In the genomic region with DNA sequence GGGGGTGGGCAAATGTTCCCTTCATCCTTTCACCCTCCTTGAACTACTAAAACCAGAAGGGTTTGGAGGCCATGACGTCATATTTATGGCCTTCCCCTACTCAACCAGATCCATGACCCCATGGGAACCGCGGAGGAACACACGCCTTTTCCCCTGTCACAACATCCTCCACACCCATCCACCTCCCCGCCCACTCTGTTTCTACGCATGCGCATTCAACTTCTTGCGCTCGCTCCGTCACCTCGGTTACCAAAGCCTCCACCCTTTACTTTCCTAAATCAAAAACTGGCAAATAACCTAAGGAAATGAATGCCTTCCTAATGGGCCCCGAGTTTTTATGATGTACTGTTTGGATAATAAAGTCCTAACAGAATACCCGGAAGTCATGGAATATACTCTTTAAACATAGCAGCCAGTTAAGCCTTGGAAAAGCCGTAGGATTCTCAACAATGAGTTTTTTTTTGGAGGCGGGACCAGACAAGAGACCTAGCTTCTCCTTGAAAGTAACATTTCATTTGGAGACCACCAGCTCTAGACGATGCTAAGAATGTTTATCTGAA, we compare ENCODE assay signal across 19 mouse cellular contexts.
DNase-seq lines count a peak whose midpoint lies in the region; ATAC-seq and TF ChIP-seq lines count a peak whose summit lies in the region.
"Had no signal": no experiment of that assay in that cellular context is flagged by ENCODE, and none has a peak within 500 bp of the region (broad histone marks: within the 10 kb centered on the region; RNA-seq: fewer than 3 reads in every experiment).

No protein-coding gene starts in this region.

- H3K4me3 ChIP-seq in heart, embryonic 10.5 days: no peak overlapping the region
- H3K4me3 ChIP-seq in ES-Bruce4 (ENCODE audit: low read depth, low read length): no peak overlapping the region
- no peak overlapping the region for H3K4me3 ChIP-seq in lung, postnatal 0 days (ENCODE audit: low read depth, low read length)
- H3K4me3 ChIP-seq: embryonic facial prominence, embryonic 15.5 days; forebrain, embryonic 13.5 days; heart, embryonic 13.5 days; hindbrain, embryonic 10.5 days; kidney, embryonic 15.5 days; layer of hippocampus, adult 2 months; left cerebral cortex, adult 2 months had no signal

- ATAC-seq in lung, postnatal 0 days: peak; percentile 78
- ATAC-seq: forebrain, embryonic 13.5 days; Patski had no signal

- WGBS in heart, embryonic 10.5 days: 85% methylated on average over 16 of the region's 16 CpGs
- 66% methylated on average over 16 of the region's 16 CpGs for WGBS in lung, postnatal 0 days

- no peaks in the 10 kb centered on the region for H3K27me3 ChIP-seq in heart, embryonic 10.5 days (ENCODE audit: insufficient read depth, poor library complexity, severe bottlenecking)
- no peaks in the 10 kb centered on the region for H3K27me3 ChIP-seq in ES-Bruce4 (ENCODE audit: control insufficient read depth, insufficient read depth, low read length, poor library complexity, severe bottlenecking)
- H3K27me3 ChIP-seq in lung, postnatal 0 days (replicated peaks; ENCODE audit: insufficient read depth, low read length): no peaks in the 10 kb centered on the region
- H3K27me3 ChIP-seq: embryonic facial prominence, embryonic 15.5 days; heart, embryonic 13.5 days; kidney, embryonic 15.5 days; Patski had no signal

- TF ChIP-seq EP300 in ES-Bruce4 (IDR thresholded peaks at IDR 0.05; ENCODE audit: insufficient read depth, low read depth, low read length): 0 out of 2 replicates have a peak, but pooled peaks have one; percentile 42
- TF ChIP-seq EP300 in lung, postnatal 0 days (IDR thresholded peaks at IDR 0.05): peak; percentile 91

- no peak for TF ChIP-seq POLR2A in ES-Bruce4 (IDR thresholded peaks at IDR 0.05; ENCODE audit: insufficient read depth, low read length)

- peaks cover 8% of the 10 kb centered on the region for H3K4me1 ChIP-seq in heart, embryonic 10.5 days
- peaks cover 14% of the 10 kb centered on the region for H3K4me1 ChIP-seq in ES-Bruce4 (ENCODE audit: control insufficient read depth, insufficient read depth, low read length)
- no peaks in the 10 kb centered on the region; the same call in 1 of the 2 replicates for H3K4me1 ChIP-seq in lung, postnatal 0 days (ENCODE audit: insufficient read depth, low read depth, low read length)
- H3K4me1 ChIP-seq: forebrain, embryonic 13.5 days had no signal

- no peak overlapping the region for H3K27ac ChIP-seq in heart, embryonic 10.5 days
- no peak overlapping the region for H3K27ac ChIP-seq in ES-Bruce4 (ENCODE audit: insufficient read depth, low read length)
- peak overlapping the region; percentile 62; the same call in 1 of the 2 replicates for H3K27ac ChIP-seq in lung, postnatal 0 days (ENCODE audit: low read length)
- H3K27ac ChIP-seq: embryonic facial prominence, embryonic 15.5 days; forebrain, embryonic 13.5 days; heart, embryonic 13.5 days; hindbrain, embryonic 10.5 days; kidney, embryonic 15.5 days; layer of hippocampus, adult 2 months; left cerebral cortex, adult 2 months had no signal

- H3K4me2 ChIP-seq in lung, postnatal 0 days (replicated peaks; ENCODE audit: low read depth, low read length): no peak overlapping the region
- H3K4me2 ChIP-seq: embryonic facial prominence, embryonic 15.5 days; forebrain, embryonic 13.5 days; heart, embryonic 13.5 days; kidney, embryonic 15.5 days had no signal

- H3K9ac ChIP-seq in ES-Bruce4 (ENCODE audit: low read depth, poor library complexity, severe bottlenecking): no peak overlapping the region
- no peak overlapping the region for H3K9ac ChIP-seq in lung, postnatal 0 days (replicated peaks; ENCODE audit: low read depth)
- H3K9ac ChIP-seq: embryonic facial prominence, embryonic 15.5 days; forebrain, embryonic 13.5 days; heart, embryonic 13.5 days; kidney, embryonic 15.5 days had no signal

- no peak for TF ChIP-seq CTCF in ES-Bruce4 (IDR thresholded peaks at IDR 0.05; ENCODE audit: low read depth, low read length)
- no peak for TF ChIP-seq CTCF in lung, postnatal 0 days (IDR thresholded peaks at IDR 0.05)

- DNase-seq in heart, adult 11 months: peak; percentile 98
- DNase-seq in heart, embryonic 10.5 days (ENCODE audit: low spot score): no peak
- peak; percentile 72 for DNase-seq in heart, adult 8-10 months (ENCODE audit: low spot score)
- peak; percentile 80 for DNase-seq in lung, postnatal 0 days (ENCODE audit: low spot score)
- DNase-seq in MN1 (ENCODE audit: low spot score): no peak
- no peak for DNase-seq in cerebellum, postnatal 25 days
- DNase-seq in embryo, embryonic 10.5 days (ENCODE audit: low spot score): no peak
- DNase-seq: cerebellum, adult 9-11 months; embryo, embryonic 11 days; thymus, postnatal 25 days had no signal

- H3K9me3 ChIP-seq in heart, embryonic 10.5 days: no peaks in the 10 kb centered on the region
- H3K9me3 ChIP-seq in ES-Bruce4 (replicated peaks; ENCODE audit: control insufficient read depth, insufficient read depth, low read length, poor library complexity, severe bottlenecking): no peaks in the 10 kb centered on the region; the same call in 1 of the 2 replicates
- no peaks in the 10 kb centered on the region for H3K9me3 ChIP-seq in lung, postnatal 0 days (ENCODE audit: low read length)
- H3K9me3 ChIP-seq: embryonic facial prominence, embryonic 15.5 days; heart, embryonic 13.5 days; kidney, embryonic 15.5 days had no signal

- no peaks in the 10 kb centered on the region for H3K36me3 ChIP-seq in heart, embryonic 10.5 days
- H3K36me3 ChIP-seq in ES-Bruce4 (ENCODE audit: control insufficient read depth, insufficient read depth, low read length, poor library complexity, severe bottlenecking): no peaks in the 10 kb centered on the region
- H3K36me3 ChIP-seq in lung, postnatal 0 days (ENCODE audit: insufficient read depth, low read length): no peaks in the 10 kb centered on the region
- H3K36me3 ChIP-seq: embryonic facial prominence, embryonic 15.5 days; heart, embryonic 13.5 days; hindbrain, embryonic 10.5 days; kidney, embryonic 15.5 days had no signal

Comparison
In these comparisons a context has a peak if more than half of its experiments do, and no peak if none do; other contexts are left out.
1. DNase-seq: peak in heart, adult 11 months (single experiment), heart, adult 8-10 months (single experiment) and lung, postnatal 0 days (single experiment); none in heart, embryonic 10.5 days (single experiment), MN1 (single experiment), cerebellum, postnatal 25 days (0 of 2) and embryo, embryonic 10.5 days (single experiment).